Mouse (Mus musculus): Measurements from ENCODE around the gene Gadd45g.

- TF ChIP-seq ZC3H11A (IDR thresholded peaks at IDR 0.05; ENCODE audit: borderline replicate concordance, low read depth, low read length) (no peak), HCFC1 (IDR thresholded peaks at IDR 0.05; ENCODE audit: borderline replicate concordance, insufficient read depth, low read length) (no peak)
Observed at GRCm38 (mm10) chr13:51880019-51880418, 33.5 kb downstream of the Gadd45g start.
